Mouse (Mus musculus) ES-Bruce4 (cell line): ENCODE results near the gene Lct. TPM values are rescaled to one million over a fixed set of nuclear protein-coding genes. Genes with fewer than 3 reads are reported as not detected.
A peak's percentile ranks its signal among the peaks of the same experiment; 100 is the strongest.

Experiments
- H3K27ac ChIP-seq: 2 replicates; pipeline ENCODE4 v1.5.1; 2012; ENCODE audit warnings: low read length, inconsistent platforms; ENCODE audit not compliant: insufficient read depth
- H3K27me3 ChIP-seq: 2 replicates; pipeline ENCODE4 v1.6.1; 2012; ENCODE audit warnings: mild to moderate bottlenecking, low read length, inconsistent platforms; ENCODE audit not compliant: control insufficient read depth, poor library complexity, insufficient read depth, severe bottlenecking
- H3K36me3 ChIP-seq: 2 replicates; pipeline ENCODE4 v1.6.1; 2012; ENCODE audit warnings: inconsistent platforms, mild to moderate bottlenecking, low read length, moderate library complexity; ENCODE audit not compliant: control insufficient read depth, poor library complexity, insufficient read depth, severe bottlenecking
- H3K4me1 ChIP-seq: one replicate; pipeline ENCODE4 v1.8.1; 2011; ENCODE audit warnings: low read length; ENCODE audit not compliant: control insufficient read depth, insufficient read depth
- H3K4me3 ChIP-seq: 2 replicates; pipeline ENCODE4 v1.5.1; 2011; ENCODE audit warnings: low read depth, mild to moderate bottlenecking, low read length
- H3K9ac ChIP-seq: 2 replicates; pipeline ENCODE4 v1.6.1; 2012; ENCODE audit warnings: low read depth, mild to moderate bottlenecking, inconsistent platforms; ENCODE audit not compliant: poor library complexity, severe bottlenecking
- H3K9me3 ChIP-seq: replicated peaks from 2 replicates; pipeline ENCODE4 v1.6.1; 2012; ENCODE audit warnings: mild to moderate bottlenecking, low read length, inconsistent platforms; ENCODE audit not compliant: control insufficient read depth, poor library complexity, insufficient read depth, severe bottlenecking
- CTCF ChIP-seq: IDR thresholded peaks from one replicate; pipeline ENCODE4 v1.8.1; 2011; ENCODE audit warnings: low read depth, low read length
- EP300 ChIP-seq: IDR thresholded peaks from 2 replicates; pipeline ENCODE4 v1.6.1; 2011; ENCODE audit warnings: low read depth, low read length; ENCODE audit not compliant: insufficient read depth
- POLR2A ChIP-seq: IDR thresholded peaks from one replicate; pipeline ENCODE4 v1.8.1; 2011; ENCODE audit warnings: low read length; ENCODE audit not compliant: insufficient read depth
- polyA plus RNA-seq: library from polyadenylated mRNA; stranded (reverse); fragments of >200 nt; gene quantifications from 2 replicates; pipeline ENCODE4 v1.2.4, GENCODE M21; 2011; ENCODE audit warnings: low read depth; ENCODE audit not compliant: missing spikeins, insufficient read depth, insufficient read length

Lct gene
- polyA plus RNA-seq: 0.22 TPM in 1 of 2 replicates, not detected in the other

- Histone ChIP-seq H3K27ac (no peak within 1 kb of the TSS), H3K9me3 (no peaks in the 10 kb centered on the region), H3K4me3 (no peak within 1 kb of the TSS), H3K36me3 (peaks cover 27% of the 10 kb centered on the region), H3K4me1 (no peaks in the 10 kb centered on the region), H3K9ac (no peak within 1 kb of the TSS), H3K27me3 (no peaks in the 10 kb centered on the region)
- no peak for TF ChIP-seq CTCF
Observed at GRCm38 (mm10) chr1:128328218-128328617, at the start of gene Lct. Gene Lct, minus strand, starts transcription at chr1:128328318.

DNA sequence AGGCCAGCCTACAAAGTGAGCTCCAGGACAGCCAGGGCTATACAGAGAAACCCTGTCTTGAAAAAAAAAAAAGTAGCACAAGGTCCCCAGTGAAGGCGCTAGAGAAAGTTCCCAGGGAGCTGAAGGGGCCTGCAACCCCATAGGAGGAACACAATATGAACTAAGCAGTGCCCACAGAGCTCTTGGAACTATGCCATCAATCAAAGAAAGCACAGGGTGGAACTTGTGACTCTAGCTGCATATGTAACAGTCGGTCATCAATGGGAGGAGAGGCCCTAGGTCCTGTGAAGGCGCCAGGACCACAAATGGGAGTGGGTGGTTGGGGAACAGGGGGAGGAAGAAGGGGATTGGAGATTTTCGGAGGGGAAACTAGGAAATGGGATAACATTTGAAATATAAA, 48.7 kb upstream of the Lct start:
- H3K36me3 ChIP-seq: peaks cover 20% of the 10 kb centered on the region

DNA sequence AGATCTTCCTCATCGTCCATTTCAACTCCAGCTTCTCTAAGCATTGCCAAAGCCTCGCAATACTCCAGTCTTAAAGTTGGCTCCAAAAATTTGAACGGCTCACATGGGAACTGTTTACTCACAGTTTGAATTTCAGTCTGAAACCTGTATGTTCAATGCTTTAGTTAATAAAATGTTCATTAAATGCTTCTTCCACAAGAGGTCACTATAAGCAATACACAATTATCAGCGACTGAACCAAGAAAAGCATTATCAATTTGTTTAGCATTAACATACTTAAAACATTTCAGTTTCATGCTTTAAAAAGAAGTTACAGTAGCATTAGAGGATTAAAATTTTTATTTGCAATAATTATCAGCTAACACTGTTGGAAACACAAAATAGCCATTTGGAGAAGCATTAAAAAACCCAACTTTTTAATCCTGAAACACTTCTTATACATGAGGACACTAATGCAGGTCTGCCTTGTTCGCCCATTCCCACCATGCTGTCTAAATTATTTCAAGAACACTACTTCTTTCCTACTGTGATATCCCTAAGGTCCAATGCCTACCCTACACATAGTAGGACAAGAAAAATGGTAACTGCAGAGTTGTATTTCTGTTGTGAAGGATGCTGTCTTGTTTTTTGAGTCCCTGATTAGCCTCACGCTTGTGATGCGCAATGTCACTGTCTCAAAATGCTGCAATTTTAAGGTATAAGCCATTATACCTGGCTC, 44.2 kb upstream of the Lct start:
- Histone ChIP-seq H3K36me3 (peaks cover 19% of the 10 kb centered on the region), H3K4me1 (no peaks in the 10 kb centered on the region), H3K9ac (no peak overlapping the region), H3K4me3 (no peak overlapping the region), H3K9me3 (no peaks in the 10 kb centered on the region), H3K27me3 (no peaks in the 10 kb centered on the region), H3K27ac (no peak overlapping the region)
- no peak for TF ChIP-seq POLR2A
- no peak for TF ChIP-seq CTCF
- TF ChIP-seq EP300: no peak

More for the DNA sequence above, 48.7 kb upstream of the Lct start:
- Histone ChIP-seq H3K27ac (no peak overlapping the region), H3K9ac (no peak overlapping the region), H3K27me3 (no peaks in the 10 kb centered on the region), H3K9me3 (no peaks in the 10 kb centered on the region), H3K4me3 (no peak overlapping the region), H3K4me1 (no peaks in the 10 kb centered on the region)
- no peak for TF ChIP-seq POLR2A
- no peak for TF ChIP-seq CTCF
- no peak for TF ChIP-seq EP300

DNA sequence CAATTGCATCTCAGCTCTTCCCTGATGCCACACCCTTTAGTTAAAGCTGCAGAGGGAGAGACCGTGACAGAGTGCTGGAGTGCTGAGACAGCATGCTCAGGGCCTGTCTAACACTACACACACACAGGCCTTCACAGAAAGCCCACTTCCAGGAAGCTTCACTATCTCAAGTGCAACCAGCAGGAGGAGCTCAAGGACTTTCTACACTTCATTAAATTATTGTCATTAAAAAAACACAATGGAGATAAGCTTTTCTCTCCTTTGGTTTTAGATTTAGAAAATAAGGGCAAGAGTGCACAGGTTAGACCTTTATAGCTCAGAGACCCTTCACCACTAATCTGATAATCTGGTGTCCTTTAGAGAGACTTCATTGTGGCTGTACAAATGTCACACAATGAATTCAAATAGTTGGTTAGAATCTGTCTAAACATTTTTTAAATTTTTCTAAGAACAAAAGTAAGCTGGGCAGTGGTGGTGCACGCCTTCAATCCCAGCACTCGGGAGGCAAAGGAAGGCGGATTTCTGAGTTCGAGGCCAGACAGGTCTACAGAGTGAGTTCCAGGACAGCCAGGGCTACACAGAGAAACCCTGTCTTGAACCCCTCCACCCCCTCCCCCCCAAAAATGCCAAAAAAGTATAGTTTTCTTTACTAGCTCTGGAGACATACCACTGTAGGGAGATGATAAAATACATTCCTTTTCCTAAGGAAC, 40.8 kb upstream of the Lct start:
- H3K9ac ChIP-seq: no peak overlapping the region
- H3K27me3 ChIP-seq: no peaks in the 10 kb centered on the region
- no peaks in the 10 kb centered on the region for H3K4me1 ChIP-seq
- H3K36me3 ChIP-seq: peaks cover 25% of the 10 kb centered on the region
- no peaks in the 10 kb centered on the region for H3K9me3 ChIP-seq
- TF ChIP-seq CTCF (no peak), POLR2A (no peak), EP300 (no peak)
- no peak overlapping the region for H3K27ac ChIP-seq
- no peak overlapping the region for H3K4me3 ChIP-seq

- H3K27ac ChIP-seq: no peak overlapping the region
- no peaks in the 10 kb centered on the region for H3K4me1 ChIP-seq
- no peaks in the 10 kb centered on the region for H3K27me3 ChIP-seq
- H3K4me3 ChIP-seq: no peak overlapping the region
- TF ChIP-seq POLR2A (no peak), CTCF (no peak), EP300 (no peak)
- peaks cover 26% of the 10 kb centered on the region for H3K36me3 ChIP-seq
- peak overlapping the region; percentile 55 for H3K9ac ChIP-seq
- no peaks in the 10 kb centered on the region for H3K9me3 ChIP-seq
Observed at GRCm38 (mm10) chr1:128360601-128361000, 32.5 kb upstream of the Lct start.
